Mouse (Mus musculus) liver, embryonic 14.5 days (tissue): Measurements from ENCODE around the gene Focad. TPM values are rescaled to one million over a fixed set of nuclear protein-coding genes. Genes with fewer than 3 reads are reported as not detected.

ENCODE experiments used
- ATAC-seq: fragments of 200-750 bp; cut with Nextera tagmentation; 2 replicates; pipeline ENCODE4 v1.8.0; 2017; ENCODE audit warnings: moderate number of reproducible peaks, mild to moderate bottlenecking, moderate library complexity; ENCODE audit not compliant: insufficient read depth
- DNase-seq, 3 experiments: peaks; one replicate each; pipeline ENCODE4 v3.0.0-alpha.2; 2012 to 2013; ENCODE audit warnings: low read depth in 3 of 3, low spot score in 3 of 3
- H3K27ac ChIP-seq: fragments of 300-500 bp; sonication (generic); 2 replicates; pipeline ENCODE4 v1.5.1; 2014; ENCODE audit warnings: moderate library complexity, mild to moderate bottlenecking, control low read depth, inconsistent platforms
- H3K27me3 ChIP-seq: fragments of 300-500 bp; sonication (generic); 2 replicates; pipeline ENCODE4 v1.6.1; 2014; ENCODE audit warnings: mild to moderate bottlenecking, low read length, moderate library complexity; ENCODE audit not compliant: control insufficient read depth, insufficient read depth
- H3K36me3 ChIP-seq: fragments of 300-500 bp; sonication (generic); replicated peaks from 2 replicates; pipeline ENCODE4 v1.6.1; 2014; ENCODE audit warnings: low read depth; ENCODE audit not compliant: control insufficient read depth, insufficient read depth
- H3K4me1 ChIP-seq, 2 experiments: fragments of 200-500 bp in 1 of 2; fragments of 300-500 bp in 1 of 2; sonication (generic) in 1 of 2; replicated peaks; 2 replicates each; pipeline ENCODE4 v1.6.1; 2012 to 2014; ENCODE audit warnings: antibody characterized with exemption in 1 of 2, inconsistent platforms in 1 of 2, low read length in 1 of 2; ENCODE audit not compliant: control insufficient read depth in 2 of 2, insufficient read depth in 2 of 2
- H3K4me2 ChIP-seq: fragments of 300-500 bp; sonication (generic); 2 replicates; pipeline ENCODE4 v1.6.1; 2014; ENCODE audit warnings: low read depth, mild to moderate bottlenecking, control low read depth, moderate library complexity
- H3K4me3 ChIP-seq, 2 experiments: fragments of 200-500 bp in 1 of 2; fragments of 300-500 bp in 1 of 2; sonication (generic) in 1 of 2; 2 replicates each; pipeline ENCODE4 v1.5.1; 2012 to 2014; ENCODE audit warnings: low read depth in 2 of 2, low read length in 2 of 2, mild to moderate bottlenecking in 2 of 2, control low read depth in 1 of 2, inconsistent platforms in 1 of 2, moderate library complexity in 1 of 2; ENCODE audit not compliant: insufficient read depth in 1 of 2
- H3K9ac ChIP-seq: fragments of 300-500 bp; sonication (generic); replicated peaks from 2 replicates; pipeline ENCODE4 v1.6.1; 2014; ENCODE audit warnings: mild to moderate bottlenecking, control low read depth, moderate library complexity
- H3K9me3 ChIP-seq: fragments of 300-500 bp; sonication (generic); 2 replicates; pipeline ENCODE4 v1.6.1; 2016; ENCODE audit warnings: low read length, mixed read lengths; ENCODE audit not compliant: control insufficient read depth
- CTCF ChIP-seq: IDR thresholded peaks from 2 replicates; pipeline ENCODE4 v1.5.1; 2016; ENCODE audit warnings: antibody characterized with exemption, low read depth, control low read depth
- EP300 ChIP-seq: IDR thresholded peaks from 2 replicates; pipeline ENCODE4 v1.6.1; 2016; ENCODE audit warnings: antibody characterized with exemption, low read depth
- WGBS: fragments of 180-500 bp; shearing (Covaris S2); extraction: QIAGEN DNeasy Blood & Tissue Kit; methylation state at CpG from one replicate; pipeline ENCODE4 v1.1.7; 2014; ENCODE audit not compliant: insufficient replicate concordance; 5-methylcytosine and 5-hydroxymethylcytosine counted together
- microRNA counts: library from miRNA; unstranded; fragments of <30 nt; microRNA quantifications from one replicate; lab custom pipeline; 2016
- microRNA-seq: library from miRNA; unstranded; fragments of <30 nt; microRNA quantifications from one replicate; pipeline ENCODE4, GENCODE M21; 2016
- polyA plus RNA-seq, 2 experiments: library from polyadenylated mRNA; depleted of rRNA in 1 of 2; stranded (reverse) in 1 of 2; unstranded in 1 of 2; fragments of >200 nt; fragmentation: Nextera tagmentation in 1 of 2; extraction: Ambion mirVana in 1 of 2; gene quantifications; 2 replicates each; pipeline versions ENCODE4 v1.2.1 to v1.2.3; 2012 to 2014

The Focad gene
- polyA plus RNA-seq, 2 experiments = 5.2 to 8.9 TPM

DNA sequence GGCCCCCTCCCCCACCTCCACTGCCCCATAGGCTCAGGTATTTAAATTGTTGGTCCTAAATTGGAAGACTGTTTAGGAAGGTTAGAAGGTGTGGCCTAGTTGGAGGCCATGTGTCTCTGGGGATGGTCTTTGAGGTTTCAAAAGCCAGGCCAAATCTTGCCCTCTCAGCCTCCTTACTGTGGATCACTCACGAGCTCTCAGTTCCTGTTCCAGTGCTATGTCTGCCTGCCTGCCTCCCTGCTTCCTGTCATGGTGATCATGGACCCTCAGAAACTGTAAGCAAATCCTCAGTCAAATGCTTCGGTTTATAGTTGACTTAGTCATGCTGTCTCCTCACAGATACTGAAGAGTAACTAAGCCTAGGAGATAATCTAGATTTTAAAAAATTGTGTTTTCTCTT is 364.2 kb downstream of the Focad start:
- WGBS = 22% methylated on average over 2 of the region's 2 CpGs
- Histone ChIP-seq H3K9me3 (no peaks in the 10 kb centered on the region), H3K36me3 (no peaks in the 10 kb centered on the region), H3K4me1 (no peaks in the 10 kb centered on the region), H3K27ac (no peak overlapping the region), H3K4me3 (no peak overlapping the region), H3K9ac (no peak overlapping the region), H3K27me3 (no peaks in the 10 kb centered on the region), H3K4me2 (no peak overlapping the region)
- DNase-seq (no peak), ATAC-seq (no peak)
- TF ChIP-seq EP300 (no peak), CTCF (no peak)

MicroRNA genes within 50 kb of the gene (microRNA counts, 519-probe panel; counts per million panel counts)
- microRNA mmu-miR-491 (lab: Ali Mortazavi, UCI) = 69.9 counts per million

Small RNA genes lying within 50 kb of the gene (microRNA-seq; reads per million reads assigned to microRNA genes)
- gene Mir491 = 4.6 reads per million, percentile 4 among the genes with 10 or more reads in this experiment

Other genes starting within 250 kb of the Focad start
- 44.3 and 52.8 TPM in 2 replicates for gene Mllt3, start 61.3 kb upstream of the Focad start, polyA plus RNA-seq (2012; rRNA removed)
- 87.7 and 92.0 TPM in 2 replicates for gene Mllt3, start 61.3 kb upstream of the Focad start, polyA plus RNA-seq (2014; fragmentation: Nextera tagmentation; extraction: Ambion mirVana)